Mouse (Mus musculus): Measurements from ENCODE around the gene Ntn5. TPM values are rescaled to one million over a fixed set of nuclear protein-coding genes. Genes with fewer than 3 reads are reported as not detected.
A peak's percentile ranks its signal among the peaks of the same experiment; 100 is the strongest.

The Ntn5 gene
- total RNA-seq, 2 experiments from 2014 or later: 0.23 to 0.83 TPM

- peak; percentile 87 to 89 for DNase-seq
These were observed 28.4 kb downstream of the Ntn5 start for GRCm38 (mm10) chr7:45712022-45712757.

- no peak for DNase-seq
These were observed 29.6 kb downstream of the Ntn5 start for GRCm38 (mm10) chr7:45713396-45713795.

GRCm38 (mm10) chr7:45713881-45714520, 30.2 kb downstream of the Ntn5 start:
- no peak for DNase-seq

- DNase-seq: no peak
These were observed 30.8 kb downstream of the Ntn5 start for GRCm38 (mm10) chr7:45714630-45715089.

GRCm38 (mm10) chr7:45715090-45715708, 31.4 kb downstream of the Ntn5 start, which contains the start of gene Rpl18:
Rpl18 (plus strand) TSS chr7:45715457.
- peak; percentile 99 for DNase-seq

GRCm38 (mm10) chr7:45715741-45716459, 32.1 kb downstream of the Ntn5 start:
- DNase-seq: peak in 1 of 2 experiments; percentile 45

GRCm38 (mm10) chr7:45716460-45716857, 32.6 kb downstream of the Ntn5 start:
- DNase-seq: no peak

- no peak for DNase-seq
These were observed 33.4 kb downstream of the Ntn5 start for GRCm38 (mm10) chr7:45716952-45717917.

GRCm38 (mm10) chr7:45717918-45718297, 34.1 kb downstream of the Ntn5 start, which contains the start of gene Sphk2:
Sphk2 (minus strand) TSS chr7:45718002.
- DNase-seq: peak; percentile 97 to 98

GRCm38 (mm10) chr7:45718331-45718730, 34.5 kb downstream of the Ntn5 start:
- DNase-seq: no peak

GRCm38 (mm10) chr7:45719180-45719579, 35.4 kb downstream of the Ntn5 start:
- DNase-seq: no peak

GRCm38 (mm10) chr7:45719738-45720412, 36.1 kb downstream of the Ntn5 start:
- no peak for DNase-seq

GRCm38 (mm10) chr7:45720413-45721233, 36.8 kb downstream of the Ntn5 start, which contains the start of gene Fam83e:
Fam83e (plus strand) TSS chr7:45721212.
- DNase-seq: no peak

- DNase-seq: no peak
These were observed 37.4 kb downstream of the Ntn5 start for GRCm38 (mm10) chr7:45721234-45721571.

GRCm38 (mm10) chr7:45721642-45722347, 38.0 kb downstream of the Ntn5 start:
- no peak for DNase-seq

- DNase-seq: no peak
These were observed 38.5 kb downstream of the Ntn5 start for GRCm38 (mm10) chr7:45722348-45722713.

- DNase-seq: no peak
These were observed 39.5 kb downstream of the Ntn5 start for GRCm38 (mm10) chr7:45723301-45723700.

- no peak for DNase-seq
These were observed 40.0 kb downstream of the Ntn5 start for GRCm38 (mm10) chr7:45723781-45724180.

GRCm38 (mm10) chr7:45725151-45725550, 41.3 kb downstream of the Ntn5 start:
- no peak for DNase-seq
